Mouse (Mus musculus) layer of hippocampus, adult 18-20 months (tissue): ENCODE results near the gene Plppr2. TPM values are rescaled to one million over a fixed set of nuclear protein-coding genes. Genes with fewer than 3 reads are reported as not detected.

Experiments used
- DNase-seq, 2 experiments: peaks; one replicate each; pipeline ENCODE4 v3.0.0; 2022; ENCODE audit warnings: low spot score in 2 of 2
- total RNA-seq, 2 experiments: library from RNA; stranded (reverse); gene quantifications; 2 replicates each; pipeline ENCODE4 v1.2.3; 2021

Gene Plppr2
- total RNA-seq, 2 experiments from 2014 or later: 273 to 278 TPM

- DNase-seq: no peak
Observed at GRCm38 (mm10) chr9:21960558-21961208, 23.9 kb downstream of the Plppr2 start.

GRCm38 (mm10) chr9:21961366-21961980, 24.6 kb downstream of the Plppr2 start:
- no peak for DNase-seq

- no peak for DNase-seq
Observed at GRCm38 (mm10) chr9:21962010-21962409, 25.2 kb downstream of the Plppr2 start.

- DNase-seq: peak; percentile 79 to 87
Observed at GRCm38 (mm10) chr9:21962416-21963059, 25.7 kb downstream of the Plppr2 start.

- no peak for DNase-seq
Observed at GRCm38 (mm10) chr9:21963417-21963816, 26.6 kb downstream of the Plppr2 start, which contains the start of gene Epor. Epor (minus strand) TSS chr9:21963506.

GRCm38 (mm10) chr9:21968883-21969282, 32.0 kb downstream of the Plppr2 start:
- DNase-seq: no peak

GRCm38 (mm10) chr9:21969304-21969703, 32.5 kb downstream of the Plppr2 start:
- DNase-seq: no peak

- DNase-seq: no peak
Observed at GRCm38 (mm10) chr9:21976626-21977175, 39.9 kb downstream of the Plppr2 start.

- no peak for DNase-seq
Observed at GRCm38 (mm10) chr9:21977331-21977730, 40.5 kb downstream of the Plppr2 start.

GRCm38 (mm10) chr9:21977972-21978371, 41.1 kb downstream of the Plppr2 start:
- no peak for DNase-seq

GRCm38 (mm10) chr9:21978398-21979128, 41.7 kb downstream of the Plppr2 start:
- no peak for DNase-seq

- DNase-seq: no peak
Observed at GRCm38 (mm10) chr9:21983911-21984310, 47.1 kb downstream of the Plppr2 start.

GRCm38 (mm10) chr9:21987592-21988342, 50.9 kb downstream of the Plppr2 start:
- no peak for DNase-seq

- DNase-seq: no peak
Observed at GRCm38 (mm10) chr9:21988421-21989101, 51.7 kb downstream of the Plppr2 start.

GRCm38 (mm10) chr9:21989230-21990110, 52.6 kb downstream of the Plppr2 start, which contains the start of gene Rgl3:
Rgl3 (minus strand) TSS chr9:21989446.
- no peak for DNase-seq

- no peak for DNase-seq
Observed at GRCm38 (mm10) chr9:21992227-21992626, 55.4 kb downstream of the Plppr2 start.

- no peak for DNase-seq
Observed at GRCm38 (mm10) chr9:21996178-21996867, 59.5 kb downstream of the Plppr2 start.
